Mouse (Mus musculus) lung, postnatal 25 days (tissue): ENCODE measurements at regions not wholly inside any gene's neighbourhood (a gene's known extent, or its start where the extent isn't known, plus 50 kb on each side); places are given as distances from the start of the nearest gene placed in this dataset.
"Not testable (repeated sequence)": the region's sequence is repeated elsewhere in the genome, so short reads cannot be mapped to it uniquely, and the experiment has no call there.

Source experiments
- DNase-seq: peaks from one replicate; pipeline ENCODE4 v3.0.0; 2022; ENCODE audit warnings: low spot score

GRCm38 (mm10) chr14:17556458-17556857 lies 103.6 kb upstream of the Thrb start:
- DNase-seq, result no peak

- DNase-seq, result not testable (repeated sequence)
These were observed 100.1 kb upstream of the Thrb start for GRCm38 (mm10) chr14:17560001-17560400.

- no peak for DNase-seq
These were observed 92.1 kb upstream of the Thrb start for GRCm38 (mm10) chr14:17567927-17568326.

- no peak for DNase-seq
These were observed 90.9 kb upstream of the Thrb start for GRCm38 (mm10) chr14:17569087-17569636.

GRCm38 (mm10) chr14:17578776-17579175 lies 81.3 kb upstream of the Thrb start:
- DNase-seq, result no peak

GRCm38 (mm10) chr14:17589595-17589994 lies 70.5 kb upstream of the Thrb start:
- DNase-seq, result no peak

- DNase-seq, result no peak
These were observed 60.5 kb upstream of the Thrb start for GRCm38 (mm10) chr14:17599553-17599952.

GRCm38 (mm10) chr14:17602357-17602756 lies 57.7 kb upstream of the Thrb start:
- no peak for DNase-seq

GRCm38 (mm10) chr14:17606018-17606417 lies 54.0 kb upstream of the Thrb start:
- no peak for DNase-seq

- DNase-seq, result no peak
These were observed 52.9 kb upstream of the Thrb start for GRCm38 (mm10) chr14:17607186-17607585.
